Mouse (Mus musculus) MEL (cell line): ENCODE results near the gene Rassf8.

Source experiments
- CTCF ChIP-seq, 3 experiments: IDR thresholded peaks in 2 of 3; conservative IDR thresholded peaks in 1 of 3; 2 replicates each; pipeline ENCODE4 v1.5.1; 2011 to 2012; ENCODE audit warnings: low read length in 3 of 3, low read depth in 2 of 3, mild to moderate bottlenecking in 2 of 3, improper control_type of control experiment in 1 of 3, inconsistent platforms in 1 of 3, mixed read lengths in 1 of 3, moderate library complexity in 1 of 3; ENCODE audit not compliant: control insufficient read depth in 1 of 3, insufficient read depth in 1 of 3, poor library complexity in 1 of 3, severe bottlenecking in 1 of 3
- E2F4 ChIP-seq: IDR thresholded peaks from 2 replicates; pipeline ENCODE4 v1.6.1; 2011; ENCODE audit warnings: low read depth, low read length, improper control_type of control experiment, borderline replicate concordance
- EP300 ChIP-seq, 2 experiments: IDR thresholded peaks; 2 replicates each; pipeline ENCODE4 v1.6.1; 2011; ENCODE audit warnings: improper control_type of control experiment in 2 of 2, low read length in 2 of 2, low read depth in 1 of 2, mild to moderate bottlenecking in 1 of 2
- MAZ ChIP-seq: IDR thresholded peaks from 2 replicates; pipeline ENCODE4 v1.6.1; 2012; ENCODE audit warnings: low read depth, mild to moderate bottlenecking, inconsistent platforms, low read length, improper control_type of control experiment
- NRF1 ChIP-seq: IDR thresholded peaks from 2 replicates; pipeline ENCODE4 v1.6.1; 2014; ENCODE audit warnings: low read depth, mild to moderate bottlenecking, inconsistent platforms, low read length, improper control_type of control experiment, moderate library complexity; ENCODE audit not compliant: poor library complexity, insufficient read depth, severe bottlenecking

- no peak for TF ChIP-seq CTCF (IDR thresholded peaks at IDR 0.05 in 2 of 3, conservative IDR thresholded peaks at IDR 0.05 in 1 of 3; ENCODE audit: control insufficient read depth in 1 of 3, insufficient read depth in 1 of 3, low read depth in 2 of 3, low read length in 3 of 3, poor library complexity in 1 of 3, severe bottlenecking in 1 of 3)
- no peak for TF ChIP-seq EP300 (IDR thresholded peaks at IDR 0.05; ENCODE audit: low read depth in 1 of 2, low read length in 2 of 2)
- no peak for TF ChIP-seq E2F4
- TF ChIP-seq NRF1 = no peak
- TF ChIP-seq MAZ = no peak
Observed at GRCm38 (mm10) chr6:145811174-145811573, 64.6 kb downstream of the Rassf8 start.
